Mouse (Mus musculus) heart, postnatal 0 days (tissue): ENCODE data around the gene Hs3st4.

Source experiments
- CTCF ChIP-seq: IDR thresholded peaks from 2 replicates; pipeline ENCODE4 v1.5.1; 2016; ENCODE audit warnings: antibody characterized with exemption, control low read depth, low read depth
- EP300 ChIP-seq: IDR thresholded peaks from 2 replicates; pipeline ENCODE4 v1.6.1; 2016; ENCODE audit warnings: antibody characterized with exemption, low read depth

GRCm38 (mm10) chr7:124347218-124348017, 364.7 kb downstream of the Hs3st4 start:
- TF ChIP-seq EP300: no peak
- TF ChIP-seq CTCF: no peak
